ENCODE assay signal across 9 mouse cellular contexts in the genomic region with DNA sequence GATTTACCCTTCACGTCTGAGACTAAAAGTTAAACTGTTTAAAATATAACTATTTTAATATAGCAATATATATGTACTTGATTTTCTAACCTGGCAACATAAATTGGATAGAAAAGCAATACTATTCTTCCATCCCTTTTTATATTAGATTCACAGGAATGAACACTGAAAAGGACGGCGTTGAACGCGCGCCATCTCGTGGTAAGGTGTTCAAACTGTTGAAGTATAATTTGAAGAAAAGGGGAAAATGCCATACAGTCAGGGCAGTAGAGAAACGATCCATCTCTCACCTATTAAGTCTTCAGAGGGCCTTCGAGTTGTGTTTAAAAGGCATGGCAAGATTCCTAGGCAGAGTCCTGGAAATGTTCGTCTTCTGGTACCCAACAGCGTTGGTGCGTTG. TPM values are rescaled to one million over a fixed set of nuclear protein-coding genes. Genes with fewer than 3 reads are reported as not detected.
A peak's percentile ranks its signal among the peaks of the same experiment; 100 is the strongest.
DNase-seq lines count a peak whose midpoint lies in the region.
"Had no signal": no experiment of that assay in that cellular context is flagged by ENCODE, and none has a peak within 500 bp of the region (broad histone marks: within the 10 kb centered on the region; RNA-seq: fewer than 3 reads in every experiment).

No protein-coding gene starts in this region.

- H3K27me3 ChIP-seq in embryonic facial prominence, embryonic 10.5 days (replicated peaks; ENCODE audit: low read depth, poor library complexity, severe bottlenecking) = no peaks in the 10 kb centered on the region

- H3K4me3 ChIP-seq in embryonic facial prominence, embryonic 10.5 days = no peak overlapping the region
- H3K4me3 ChIP-seq: myocyte had no signal

- 23% methylated on average over 12 of the region's 12 CpGs for WGBS in embryonic facial prominence, embryonic 10.5 days

- H3K4me1 ChIP-seq in embryonic facial prominence, embryonic 10.5 days = no peaks in the 10 kb centered on the region

- no peaks in the 10 kb centered on the region for H3K36me3 ChIP-seq in embryonic facial prominence, embryonic 10.5 days (replicated peaks)

- peak; percentile 5 for DNase-seq in gastrocnemius, adult 18-20 months (ENCODE audit: low spot score)
- no peak for DNase-seq in gastrocnemius, postnatal 36 days
- DNase-seq in testis, postnatal 10 days (ENCODE audit: low spot score) = peak; percentile 77
- no peak for DNase-seq in testis, postnatal 14 days (ENCODE audit: low spot score)
- DNase-seq in embryonic facial prominence, embryonic 10.5 days (ENCODE audit: low spot score) = peak; percentile 54
- DNase-seq in kidney, postnatal 25 days = peak; percentile 38 to 69
- DNase-seq in lung, postnatal 36 days = peak; percentile 54
- peak; percentile 22 for DNase-seq in thymus, postnatal 0 days (ENCODE audit: low spot score)

- no peak overlapping the region for H3K27ac ChIP-seq in embryonic facial prominence, embryonic 10.5 days (replicated peaks)

- H3K9me3 ChIP-seq in embryonic facial prominence, embryonic 10.5 days = no peaks in the 10 kb centered on the region

- intact Hi-C loops in gastrocnemius, postnatal 36 days (cut with DNase I) = no loop called here

RNA-seq across cellular contexts. Expression of gene Fbxo5, which starts 14.7 kb away (rescaled TPM):
- under 1 TPM; 0.21 to 0.40 TPM for total RNA-seq in gastrocnemius, adult 18-20 months (2021)
- under 1 TPM; 0.64 to 0.67 TPM for total RNA-seq in gastrocnemius, postnatal 36 days (2021)
- 107 and 110 TPM in 2 replicates for polyA plus RNA-seq in embryonic facial prominence, embryonic 10.5 days (2016; fragmentation: Nextera tagmentation; extraction: Ambion mirVana)
- 112 and 116 TPM in 2 replicates for polyA plus RNA-seq in thymus, postnatal 0 days (2015; fragmentation: Nextera tagmentation; extraction: Ambion mirVana)

RNA-seq across cellular contexts. Expression of gene Mtrf1l, which starts 33.1 kb away (rescaled TPM):
- total RNA-seq in gastrocnemius, adult 18-20 months (2021) = 1 to 10 TPM; 3.8 TPM
- total RNA-seq in gastrocnemius, postnatal 36 days (2021) = 1 to 10 TPM; 4.0 to 7.0 TPM
- 12.0 and 13.0 TPM in 2 replicates for polyA plus RNA-seq in embryonic facial prominence, embryonic 10.5 days (2016; fragmentation: Nextera tagmentation; extraction: Ambion mirVana)
- 15.3 and 18.0 TPM in 2 replicates for polyA plus RNA-seq in thymus, postnatal 0 days (2015; fragmentation: Nextera tagmentation; extraction: Ambion mirVana)

Comparison
In these comparisons a context has a peak if more than half of its experiments do, and no peak if none do; other contexts are left out.
1. DNase-seq: peak in gastrocnemius, adult 18-20 months (single experiment), testis, postnatal 10 days (single experiment), embryonic facial prominence, embryonic 10.5 days (single experiment), kidney, postnatal 25 days (2 of 2), lung, postnatal 36 days (single experiment) and thymus, postnatal 0 days (single experiment); none in gastrocnemius, postnatal 36 days (0 of 2) and testis, postnatal 14 days (single experiment).